Mouse (Mus musculus) thymus, postnatal 14 days (tissue): ENCODE measurements around the gene Hsd17b1.
A peak's percentile ranks its signal among the peaks of the same experiment; 100 is the strongest.

Source experiments
- DNase-seq: peaks from one replicate; pipeline ENCODE4 v3.0.0; 2021

Hsd17b1 gene

DNA sequence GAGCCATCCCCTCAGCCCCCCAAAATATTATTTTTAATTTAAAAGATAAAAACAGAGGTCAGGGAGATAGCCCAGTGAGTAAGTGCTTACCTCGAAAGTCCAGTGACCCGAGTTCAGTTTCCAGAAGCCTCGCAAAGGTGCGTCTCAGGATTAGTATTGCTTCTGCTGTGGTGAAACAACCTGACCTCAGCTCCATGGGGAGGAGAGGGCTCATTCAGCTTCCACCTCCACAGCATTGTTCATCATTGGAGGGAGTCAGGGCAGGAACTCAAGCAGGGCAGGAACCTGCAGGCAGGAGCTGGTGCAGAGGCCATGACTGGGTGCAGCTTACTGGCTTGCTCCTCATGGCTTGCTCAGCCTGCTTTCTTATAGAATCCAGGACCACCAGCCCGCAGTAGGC is 17.2 kb upstream of the Hsd17b1 start:
- no peak for DNase-seq

DNA sequence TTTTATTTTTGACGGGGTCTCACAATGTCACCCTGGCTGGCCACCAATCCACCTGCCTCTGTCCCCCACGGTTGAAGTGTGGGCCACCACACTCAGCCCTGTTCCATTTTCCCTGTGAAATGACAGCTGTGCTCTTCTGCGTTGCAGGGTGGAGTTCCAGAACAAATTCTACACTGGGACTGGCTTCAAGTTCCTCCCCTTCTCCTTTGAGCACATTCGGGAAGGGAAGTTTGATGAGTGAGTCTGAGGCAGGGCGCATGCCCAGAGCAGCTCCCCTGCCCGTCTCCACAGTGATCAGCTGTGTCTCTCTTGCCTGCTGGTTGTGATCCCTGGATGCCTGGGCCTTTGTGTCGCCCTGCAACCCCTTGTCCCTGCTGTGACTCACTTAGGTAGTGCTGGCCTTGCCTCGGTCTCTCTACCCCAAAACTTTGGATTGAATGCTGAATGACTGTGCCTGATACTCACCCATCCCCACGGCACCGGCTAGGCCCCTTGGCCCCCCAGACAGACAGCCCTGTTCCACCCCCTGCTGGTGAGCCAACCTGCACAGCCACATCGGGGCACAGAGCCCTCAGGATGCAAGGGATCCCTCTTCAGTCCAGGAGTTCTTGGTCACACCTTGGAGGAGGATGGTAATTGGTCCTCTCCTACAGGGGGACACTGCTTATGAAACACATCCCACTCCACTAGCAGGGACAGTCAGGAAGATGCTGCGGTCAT is 15.9 kb upstream of the Hsd17b1 start:
- peak; percentile 51 for DNase-seq

DNA sequence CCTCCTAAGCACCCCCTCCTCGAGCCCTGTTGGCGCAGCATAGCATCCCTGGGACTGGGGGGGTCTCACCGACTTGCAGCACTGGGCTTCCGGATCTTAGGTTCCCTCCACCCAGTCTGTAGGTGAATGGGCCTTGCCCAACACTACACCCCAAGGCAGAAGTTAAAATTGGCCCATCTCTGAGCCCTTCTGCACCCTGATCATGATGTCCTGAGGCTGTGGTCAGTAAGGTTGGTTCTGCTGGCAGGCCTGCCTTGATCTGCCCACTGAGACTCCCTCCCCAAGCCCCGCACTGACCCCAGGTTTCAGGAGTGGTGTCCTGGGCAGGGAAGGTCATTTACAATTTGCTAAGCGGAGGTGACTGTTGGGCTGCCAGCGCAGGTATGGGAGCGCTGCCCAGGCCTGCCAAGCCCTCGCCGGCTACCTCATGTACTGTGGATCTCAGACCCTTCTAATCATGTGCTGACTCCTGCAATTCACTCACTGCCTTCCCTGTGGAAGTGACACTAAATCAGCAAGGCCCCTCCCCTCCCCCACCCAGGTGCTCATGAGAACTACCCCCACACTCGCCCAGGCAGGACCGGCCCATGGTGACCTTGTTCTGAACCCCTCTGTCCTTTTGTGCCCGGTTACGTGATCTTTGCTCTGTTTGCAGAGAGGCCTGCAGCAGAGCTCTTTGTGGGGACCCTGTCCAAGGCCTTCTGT is 15.1 kb upstream of the Hsd17b1 start:
- DNase-seq, result no peak

DNA sequence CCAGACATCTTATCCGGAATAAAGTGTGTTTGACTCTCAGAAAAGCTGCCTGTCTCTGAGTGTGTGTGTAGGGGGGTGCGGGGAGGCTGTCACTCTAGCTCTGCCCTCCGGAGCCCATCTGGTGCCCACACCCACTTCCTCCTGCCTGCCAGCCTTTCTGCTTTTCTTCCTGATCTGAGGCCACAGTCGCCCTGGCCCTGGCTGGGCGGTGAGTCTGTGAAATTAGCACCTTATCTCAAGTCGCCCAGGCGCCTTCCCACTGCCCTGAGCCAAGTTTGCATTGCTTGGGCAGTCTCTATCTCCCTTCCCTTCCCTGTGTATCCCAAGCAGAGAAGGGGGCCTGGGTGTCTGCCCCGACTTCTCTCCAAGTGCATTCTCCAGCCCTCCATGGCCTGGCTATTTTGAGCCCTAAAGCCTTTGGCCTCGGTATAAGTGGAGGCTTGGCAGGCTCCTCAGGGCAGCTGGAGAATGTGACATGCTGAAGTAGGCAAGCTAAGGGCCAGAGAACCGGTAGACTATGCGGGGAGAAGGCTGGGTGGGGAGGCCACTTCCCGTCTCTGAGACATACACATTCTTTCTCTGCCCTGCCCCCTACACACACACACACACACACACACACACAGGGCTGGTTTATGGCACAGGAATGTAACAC is 14.4 kb upstream of the Hsd17b1 start:
- peak; percentile 90 for DNase-seq

DNA sequence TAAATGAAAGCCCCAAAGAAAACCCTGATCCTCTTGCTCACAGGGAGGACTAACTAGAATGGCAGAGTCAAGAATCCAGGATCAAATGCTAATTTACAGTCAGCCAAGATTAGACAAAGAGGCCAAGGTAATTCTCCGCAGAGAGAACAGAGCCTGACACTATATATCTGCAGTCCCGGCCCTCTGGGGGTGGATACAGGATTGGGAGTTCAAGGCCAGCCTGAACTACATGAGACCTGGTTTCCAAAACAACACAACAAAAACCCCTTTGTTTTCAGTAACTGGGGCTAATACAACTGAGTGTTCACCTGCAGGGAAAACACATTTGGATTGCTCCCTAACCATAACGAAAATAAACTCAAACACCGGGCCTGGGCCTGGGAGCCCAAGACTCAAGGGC is 13.7 kb upstream of the Hsd17b1 start:
- DNase-seq, result no peak

GRCm38 (mm10) chr11:101065002-101065401 is 13.2 kb upstream of the Hsd17b1 start:
- DNase-seq, result no peak

GRCm38 (mm10) chr11:101066549-101067412 is 11.4 kb upstream of the Hsd17b1 start:
- peak; percentile 90 for DNase-seq

GRCm38 (mm10) chr11:101069391-101070188 is 8.6 kb upstream of the Hsd17b1 start, which contains the start of gene Naglu:
Naglu (plus strand) TSS chr11:101070012.
- DNase-seq, result peak; percentile 93

DNA sequence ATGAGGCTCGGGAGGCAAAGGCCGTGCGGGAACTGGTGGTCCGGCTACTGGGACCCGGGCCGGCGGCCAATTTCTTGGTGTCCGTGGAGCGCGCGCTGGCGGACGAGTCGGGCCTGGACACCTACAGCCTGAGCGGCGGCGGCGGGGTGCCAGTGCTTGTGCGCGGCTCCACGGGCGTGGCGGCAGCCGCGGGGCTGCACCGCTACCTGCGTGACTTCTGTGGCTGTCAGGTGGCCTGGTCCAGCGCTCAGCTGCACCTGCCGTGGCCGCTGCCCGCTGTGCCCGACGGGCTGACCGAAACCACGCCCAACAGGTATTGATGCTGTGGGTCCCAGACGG is 8.1 kb upstream of the Hsd17b1 start:
- DNase-seq, result no peak

GRCm38 (mm10) chr11:101070987-101071386 is 7.2 kb upstream of the Hsd17b1 start:
- DNase-seq, result no peak

DNA sequence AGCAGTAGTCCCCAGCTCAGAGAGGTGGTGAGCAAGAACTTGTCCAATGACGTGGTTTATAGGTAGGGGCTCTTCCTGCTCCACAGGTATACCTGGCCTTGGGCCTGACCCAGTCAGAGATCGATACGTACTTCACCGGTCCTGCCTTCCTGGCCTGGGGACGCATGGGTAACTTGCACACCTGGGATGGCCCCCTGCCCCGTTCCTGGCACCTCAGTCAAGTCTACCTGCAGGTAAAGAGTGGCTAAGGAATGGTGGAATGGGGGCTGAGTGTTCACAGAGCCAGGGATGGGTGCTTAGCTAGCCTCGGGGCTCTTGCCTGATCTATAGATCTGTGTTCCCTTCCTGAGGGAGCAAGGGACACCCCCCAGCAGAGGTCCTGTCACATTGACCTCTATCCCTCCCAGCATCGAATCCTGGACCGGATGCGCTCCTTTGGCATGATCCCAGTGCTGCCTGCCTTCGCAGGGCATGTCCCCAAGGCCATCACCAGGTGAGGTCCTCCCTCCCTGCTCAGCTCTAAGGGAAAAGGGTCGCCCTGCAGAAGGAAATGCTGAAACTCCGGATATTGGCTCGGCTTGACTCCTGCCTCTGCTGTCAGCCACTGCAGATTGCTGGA is 6.3 kb upstream of the Hsd17b1 start:
- no peak for DNase-seq

GRCm38 (mm10) chr11:101079746-101080145 is 1.5 kb downstream of the Hsd17b1 start:
- peak; percentile 67 for DNase-seq

- no peak for DNase-seq
Measured at GRCm38 (mm10) chr11:101080421-101080820, 2.2 kb downstream of the Hsd17b1 start.

DNA sequence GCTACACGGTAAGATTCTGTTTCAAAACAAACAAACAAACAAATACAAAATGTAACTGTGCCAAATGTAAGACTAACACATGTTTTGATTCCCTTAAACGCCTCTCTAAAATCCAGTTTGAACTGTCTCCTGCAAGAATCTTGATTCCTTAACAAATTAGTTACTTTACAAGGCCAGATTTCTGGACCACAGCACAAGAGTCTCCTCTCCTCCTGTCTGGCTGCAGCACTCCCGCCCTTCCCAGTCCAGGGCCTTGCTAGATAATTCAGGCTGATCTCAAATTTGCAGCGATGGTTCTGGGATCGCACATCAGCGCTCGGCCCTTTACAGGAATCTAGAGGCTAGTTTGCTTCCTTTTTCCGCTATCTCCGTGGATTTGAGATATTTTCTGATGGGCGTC is 3.4 kb downstream of the Hsd17b1 start:
- DNase-seq, result no peak

GRCm38 (mm10) chr11:101082208-101083082 is 4.2 kb downstream of the Hsd17b1 start, which contains the start of gene Coasy:
Coasy (plus strand) TSS chr11:101082565.
- DNase-seq, result peak; percentile 86

- no peak for DNase-seq
Measured at GRCm38 (mm10) chr11:101083083-101083697, 5.0 kb downstream of the Hsd17b1 start.

GRCm38 (mm10) chr11:101084246-101084645 is 6.0 kb downstream of the Hsd17b1 start:
- DNase-seq, result no peak

DNA sequence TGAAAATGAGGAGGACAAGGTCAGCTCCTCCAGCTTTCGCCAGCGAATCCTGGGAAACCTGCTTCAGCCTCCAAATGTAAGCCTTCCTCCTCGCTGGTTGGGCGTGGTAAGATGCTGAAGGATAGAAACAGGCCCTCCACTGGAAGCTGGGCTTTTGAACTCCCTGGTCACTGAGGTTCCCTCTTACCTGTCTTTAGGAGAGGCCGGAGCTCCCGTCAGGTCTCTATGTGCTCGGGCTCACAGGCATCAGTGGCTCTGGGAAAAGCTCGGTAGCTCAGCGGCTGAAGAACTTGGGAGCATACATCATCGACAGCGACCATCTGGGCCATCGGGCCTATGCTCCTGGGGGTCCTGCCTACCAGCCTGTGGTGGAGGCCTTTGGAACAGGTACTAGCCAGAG is 6.6 kb downstream of the Hsd17b1 start:
- DNase-seq, result no peak

GRCm38 (mm10) chr11:101085617-101086322 is 7.6 kb downstream of the Hsd17b1 start:
- DNase-seq, result no peak

- DNase-seq, result no peak
Measured at GRCm38 (mm10) chr11:101086323-101086674, 8.1 kb downstream of the Hsd17b1 start.
